Mouse (Mus musculus): ENCODE results near the gene Asb17. TPM values are rescaled to one million over a fixed set of nuclear protein-coding genes. Genes with fewer than 3 reads are reported as not detected.

Asb17 gene
- polyA plus RNA-seq, 1 experiment from 2014 or later, result 0.82 TPM

Other genes starting within 250 kb of the Asb17 start
- 36.6 and 39.8 TPM in 2 replicates for gene St6galnac3, start 119.0 kb upstream of the Asb17 start, polyA plus RNA-seq (2015; fragmentation: Nextera tagmentation; extraction: Ambion mirVana)
- 0.08 and 0.09 TPM in 2 replicates for gene Msh4, start 61.9 kb downstream of the Asb17 start, polyA plus RNA-seq (2015; fragmentation: Nextera tagmentation; extraction: Ambion mirVana)
- 52.5 and 56.2 TPM in 2 replicates for gene Rabggtb, start 68.8 kb downstream of the Asb17 start, polyA plus RNA-seq (2015; fragmentation: Nextera tagmentation; extraction: Ambion mirVana)
- 87.9 and 103 TPM in 2 replicates for gene Acadm, start 100.4 kb downstream of the Asb17 start, polyA plus RNA-seq (2015; fragmentation: Nextera tagmentation; extraction: Ambion mirVana)
- 0.78 and 0.83 TPM in 2 replicates for gene Slc44a5, start 129.2 kb downstream of the Asb17 start, polyA plus RNA-seq (2015; fragmentation: Nextera tagmentation; extraction: Ambion mirVana)

Measured in stomach, embryonic 15.5 days (tissue).